Mouse (Mus musculus): ENCODE measurements around the gene Ube2h. TPM values are rescaled to one million over a fixed set of nuclear protein-coding genes. Genes with fewer than 3 reads are reported as not detected.
A peak's percentile ranks its signal among the peaks of the same experiment; 100 is the strongest.
"Not testable (repeated sequence)": the region's sequence is repeated elsewhere in the genome, so short reads cannot be mapped to it uniquely, and the experiment has no call there.

Ube2h gene
- total RNA-seq, 2 experiments from 2014 or later, result 64.4 to 80.8 TPM

DNA sequence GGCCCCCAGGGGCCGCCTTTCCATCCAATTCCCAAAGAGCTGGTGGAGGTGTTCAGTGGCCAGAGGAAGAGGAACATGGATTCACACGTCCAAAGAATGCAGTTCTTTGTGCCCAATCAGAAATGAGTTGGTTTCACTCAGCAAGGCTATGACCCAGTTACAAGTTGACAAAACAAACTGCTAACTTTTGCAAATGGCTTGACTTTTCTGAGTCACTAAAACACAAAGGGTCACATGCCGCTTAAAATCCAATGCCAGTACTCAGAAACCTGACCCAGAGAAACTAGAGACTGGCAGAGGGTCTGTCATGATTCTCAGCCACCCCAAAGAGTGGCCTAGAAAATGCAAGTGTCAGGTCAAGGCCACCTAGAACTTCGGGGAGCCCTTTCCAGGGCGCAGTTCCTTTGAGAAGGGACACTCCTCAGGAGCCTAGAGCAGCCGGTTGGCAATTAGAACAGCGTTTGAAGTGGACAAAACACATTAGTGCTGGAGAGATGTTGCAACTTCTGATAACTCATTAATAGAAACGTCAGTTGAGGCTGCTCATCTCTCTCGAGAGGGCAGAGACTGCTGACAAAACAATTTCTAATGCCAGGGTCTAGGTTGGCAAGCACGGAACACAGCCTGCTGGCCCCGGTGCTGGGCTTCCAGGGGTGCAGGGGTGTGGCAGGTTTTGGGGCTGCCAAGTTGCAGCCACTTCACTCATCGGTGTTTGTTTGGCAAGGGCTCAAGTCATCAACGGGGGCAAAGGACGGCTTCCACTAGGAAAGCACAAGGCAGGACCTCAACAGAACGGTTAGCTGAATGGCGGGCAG lies 92.5 kb downstream of the Ube2h start:
- intact Hi-C loops (cut with DNase I), result no loop called here

GRCm38 (mm10) chr6:30210788-30211187 lies 93.6 kb downstream of the Ube2h start:
- intact Hi-C loops (cut with DNase I), result no loop called here
- DNase-seq (ENCODE audit: low spot score), result peak; percentile 21

More for the DNA sequence above, 92.5 kb downstream of the Ube2h start:
- DNase-seq (ENCODE audit: low spot score), result no peak

GRCm38 (mm10) chr6:30208844-30209243 lies 95.5 kb downstream of the Ube2h start:
- DNase-seq (ENCODE audit: low spot score), result no peak
- intact Hi-C loops (cut with DNase I), result loop anchor here (2.0 to 10.0 kb wide), 4 partner anchors 117 to 357 kb away; no protein-coding TSS in a partner anchor

DNA sequence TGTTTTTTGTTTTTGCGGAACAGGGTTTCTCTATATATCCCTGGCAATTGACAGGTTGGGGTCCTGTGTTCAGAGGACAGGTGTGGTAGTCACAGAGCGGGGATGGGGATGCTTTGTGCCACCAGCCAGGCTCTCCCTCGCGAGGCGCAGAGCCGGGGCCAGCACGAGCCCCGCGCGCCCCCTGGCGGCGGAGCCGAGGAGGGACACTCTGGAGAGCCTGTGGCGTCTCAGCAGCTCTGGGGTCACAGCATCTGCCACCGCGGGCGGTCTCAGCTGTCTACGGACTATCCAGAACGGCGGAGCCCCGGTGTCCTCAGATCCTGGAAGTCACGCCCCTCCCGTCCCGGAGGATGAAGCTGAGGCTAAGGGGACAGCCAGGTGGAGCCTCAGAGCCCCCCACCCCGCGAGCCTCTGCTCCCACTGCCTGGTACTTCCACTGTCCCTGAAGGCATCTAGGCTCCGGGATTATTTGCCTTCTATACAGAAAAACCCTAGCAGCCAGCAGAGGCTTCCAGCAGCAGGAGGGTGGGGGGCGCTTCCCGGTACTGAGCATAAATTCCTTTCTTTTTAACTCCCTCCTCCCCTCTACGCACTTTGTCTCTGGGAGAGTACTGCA lies 98.6 kb downstream of the Ube2h start:
- peak; percentile 35 for DNase-seq (ENCODE audit: low spot score)
- intact Hi-C loops (cut with DNase I), result loop anchor here (5.0 to 10.0 kb wide), 3 partner anchors 113 to 353 kb away; no protein-coding TSS in a partner anchor

- DNase-seq (ENCODE audit: low spot score), result not testable (repeated sequence)
- intact Hi-C loops (cut with DNase I), result loop anchor here (5.0 to 10.0 kb wide), 3 partner anchors 113 to 353 kb away; no protein-coding TSS in a partner anchor
Observed at GRCm38 (mm10) chr6:30205180-30205538, 99.2 kb downstream of the Ube2h start.

GRCm38 (mm10) chr6:30204383-30205179 lies 99.8 kb downstream of the Ube2h start:
- intact Hi-C loops (cut with DNase I), result loop anchor here (5.0 to 10.0 kb wide), 3 partner anchors 112 to 352 kb away; no protein-coding TSS in a partner anchor
- DNase-seq (ENCODE audit: low spot score), result no peak

GRCm38 (mm10) chr6:30196143-30196542 lies 108.2 kb downstream of the Ube2h start:
- no peak for DNase-seq (ENCODE audit: low spot score)
- intact Hi-C loops (cut with DNase I), result no loop called here

DNA sequence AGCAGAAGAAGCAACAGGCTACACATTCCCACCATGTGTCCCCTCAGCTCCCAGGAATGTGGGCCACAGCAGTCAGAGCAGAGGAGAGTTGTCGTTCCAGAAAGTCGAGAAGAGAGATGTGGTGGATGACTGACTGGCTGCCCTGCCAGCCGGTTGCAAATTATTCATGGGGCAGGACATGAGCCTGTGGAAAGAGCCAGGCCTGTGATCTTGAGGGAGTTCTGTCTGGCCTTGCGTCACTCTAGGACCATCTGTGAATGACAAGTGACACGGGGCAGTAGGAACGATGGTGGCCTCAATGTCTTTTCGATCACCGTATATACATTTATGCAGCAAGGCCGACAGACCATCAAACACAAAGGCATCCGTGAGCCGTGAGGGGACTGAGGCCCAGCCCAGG lies 108.7 kb downstream of the Ube2h start:
- intact Hi-C loops (cut with DNase I), result no loop called here
- DNase-seq (ENCODE audit: low spot score), result no peak

DNA sequence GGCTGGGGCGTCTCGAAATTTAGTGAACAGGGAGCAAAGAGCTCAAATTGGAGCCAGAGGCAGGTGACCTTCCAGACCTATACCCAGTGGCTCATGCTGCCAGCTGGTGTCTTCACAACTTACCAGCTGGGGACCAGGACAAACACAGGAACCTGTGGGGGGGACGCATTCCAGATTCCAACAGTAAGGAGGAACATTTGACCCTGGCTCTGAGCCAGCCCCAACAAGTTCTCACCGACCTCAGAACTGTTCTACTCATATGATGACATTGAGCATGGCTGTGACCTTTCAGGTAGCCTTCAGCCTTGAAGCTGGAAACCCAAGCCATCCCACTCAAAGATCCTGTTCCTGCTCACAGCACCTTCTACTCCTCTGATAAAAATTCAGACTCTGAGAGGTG lies 120.7 kb downstream of the Ube2h start:
- no peak for DNase-seq (ENCODE audit: low spot score)
- intact Hi-C loops (cut with DNase I), result no loop called here

DNA sequence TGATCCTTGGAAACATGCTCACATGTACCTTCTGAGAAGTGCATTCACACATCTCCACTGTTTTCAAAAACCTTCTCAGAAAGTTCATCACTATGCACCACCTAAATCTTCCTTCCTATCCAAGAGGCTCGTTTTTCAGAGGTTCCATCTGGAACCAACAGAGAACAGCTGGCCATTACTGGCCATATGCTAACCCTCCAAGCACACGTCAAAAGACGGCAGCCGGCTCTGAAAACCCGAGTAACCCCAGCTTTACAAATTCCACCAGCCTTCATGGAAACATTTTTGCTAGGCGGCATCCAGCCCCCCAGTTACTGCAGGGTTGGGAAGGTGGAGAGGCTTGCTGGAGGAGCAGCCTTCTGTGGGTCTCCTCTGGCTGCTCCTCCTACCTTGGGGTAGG lies 122.3 kb downstream of the Ube2h start:
- no peak for DNase-seq (ENCODE audit: low spot score)
- intact Hi-C loops (cut with DNase I), result no loop called here

- DNase-seq (ENCODE audit: low spot score), result no peak
- intact Hi-C loops (cut with DNase I), result no loop called here
Observed at GRCm38 (mm10) chr6:30180321-30180720, 124.0 kb downstream of the Ube2h start.

GRCm38 (mm10) chr6:30179046-30179445 lies 125.3 kb downstream of the Ube2h start:
- no peak for DNase-seq (ENCODE audit: low spot score)
- intact Hi-C loops (cut with DNase I), result no loop called here

DNA sequence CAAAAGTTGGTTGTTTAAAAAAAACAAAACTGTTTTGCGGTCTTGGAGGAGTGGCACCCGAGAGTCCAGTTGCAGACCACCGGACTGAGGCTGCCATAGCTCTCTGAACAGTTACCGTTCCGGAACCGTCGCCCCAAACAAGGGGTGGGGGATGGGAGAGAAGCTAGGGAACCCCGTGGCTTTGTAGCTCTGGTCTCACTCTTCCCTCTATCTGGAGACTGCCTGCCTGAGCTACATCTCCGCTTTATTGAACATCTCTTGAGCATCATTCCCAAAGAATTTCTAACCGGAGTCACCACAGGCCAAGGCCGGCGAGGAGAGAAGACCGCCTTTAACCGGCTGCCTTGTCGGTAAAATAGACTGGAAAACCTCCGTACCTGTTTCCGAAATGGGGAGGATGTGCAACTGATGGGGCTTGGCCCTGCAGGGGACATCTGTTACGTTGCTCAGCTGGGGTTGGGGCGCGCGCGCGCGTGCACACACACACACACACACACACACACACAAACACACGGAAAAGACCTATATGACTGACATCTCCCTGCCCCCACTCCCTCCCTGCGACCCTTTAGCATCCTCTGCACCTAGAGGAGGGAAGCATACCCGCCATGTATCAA lies 126.2 kb downstream of the Ube2h start:
- no peak for DNase-seq (ENCODE audit: low spot score)
- intact Hi-C loops (cut with DNase I), result no loop called here

- intact Hi-C loops (cut with DNase I), result no loop called here
- DNase-seq (ENCODE audit: low spot score), result no peak
Observed at GRCm38 (mm10) chr6:30177305-30177704, 127.0 kb downstream of the Ube2h start.

DNA sequence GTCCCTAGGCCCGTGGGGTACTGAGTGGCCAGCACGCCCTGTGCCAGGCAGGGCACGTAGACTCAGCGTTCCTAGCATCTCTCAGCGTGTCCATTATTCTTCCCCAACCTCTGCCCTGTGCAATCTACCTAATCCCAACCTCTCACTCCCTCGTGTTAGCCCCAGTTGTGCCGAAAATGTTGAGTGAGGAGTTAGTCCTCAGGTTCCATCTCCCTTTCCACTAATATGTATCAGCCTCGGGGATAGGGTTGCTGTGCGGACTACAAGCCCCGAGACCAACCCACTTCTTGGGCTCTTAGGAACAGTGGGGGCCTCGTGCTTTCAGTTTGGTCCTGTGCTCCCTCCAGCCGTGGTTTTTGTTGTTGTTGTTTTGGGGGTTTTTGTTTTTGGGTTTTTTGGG lies 127.8 kb downstream of the Ube2h start:
- DNase-seq (ENCODE audit: low spot score), result no peak
- intact Hi-C loops (cut with DNase I), result no loop called here

DNA sequence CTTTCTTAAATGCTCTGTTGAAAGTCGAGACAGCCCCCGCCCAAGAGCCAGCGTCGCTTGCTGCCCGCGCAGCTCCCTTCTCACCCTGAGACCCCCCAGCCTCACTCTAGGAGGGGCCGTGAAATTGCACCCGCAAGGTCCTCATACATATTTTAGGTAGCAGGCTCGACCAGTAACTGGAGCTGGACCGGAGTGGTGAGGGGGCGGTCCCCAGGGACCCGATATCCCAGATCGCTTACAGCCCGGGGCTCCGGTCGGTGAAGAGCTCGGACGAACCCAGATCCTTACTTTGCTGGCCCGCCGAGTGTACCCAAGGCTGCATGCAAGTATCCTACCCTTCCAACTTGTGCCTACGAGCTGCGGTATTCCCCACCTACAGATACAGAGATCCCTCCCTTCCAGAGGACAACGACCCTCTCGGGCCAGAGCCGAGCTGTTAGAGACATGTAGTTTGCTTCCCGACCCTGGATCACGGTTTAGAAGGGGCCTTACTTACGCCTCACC lies 128.4 kb downstream of the Ube2h start:
- intact Hi-C loops (cut with DNase I), result no loop called here
- DNase-seq (ENCODE audit: low spot score), result no peak

- intact Hi-C loops (cut with DNase I), result no loop called here
Observed at GRCm38 (mm10) chr6:30175225-30175917, 129.0 kb downstream of the Ube2h start.

DNA sequence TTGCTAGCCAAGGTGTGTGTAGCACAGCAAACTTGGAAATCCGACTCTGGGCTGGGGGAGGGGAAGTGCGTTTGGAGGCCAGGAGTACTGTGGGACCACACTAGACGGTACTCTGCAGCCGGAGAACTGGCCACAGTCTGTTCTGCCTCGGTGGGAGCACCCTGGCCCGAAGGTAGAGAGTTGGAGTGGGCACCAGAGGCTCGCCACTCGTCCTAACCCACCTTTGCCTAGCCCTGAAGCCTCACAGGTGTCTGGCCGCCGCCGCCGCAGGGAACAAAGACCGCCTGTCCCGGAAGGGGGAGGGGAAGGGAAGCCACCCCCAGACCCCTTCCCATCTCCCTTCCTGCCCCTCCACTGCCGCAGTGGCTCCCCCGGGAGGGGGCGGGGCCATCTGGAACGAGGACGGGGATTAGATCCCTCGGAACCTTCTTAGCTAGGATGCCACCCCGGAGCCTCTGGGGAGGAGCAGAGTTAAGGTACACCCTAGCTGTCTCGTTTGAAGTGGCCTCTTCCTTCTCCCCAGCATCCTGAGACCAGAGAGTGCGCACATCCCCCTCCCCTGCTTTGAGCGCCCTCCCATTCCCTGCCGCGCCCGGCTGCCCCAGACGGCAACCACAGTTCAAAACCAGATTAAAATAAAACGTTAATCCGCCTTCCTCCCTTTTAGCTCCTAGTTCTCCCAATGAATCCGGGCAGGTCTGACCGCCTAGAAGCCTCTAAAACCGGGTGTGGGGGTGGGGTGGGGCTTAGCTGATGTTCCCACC lies 129.7 kb downstream of the Ube2h start:
- DNase-seq (ENCODE audit: low spot score), result no peak
- intact Hi-C loops (cut with DNase I), result no loop called here

More at GRCm38 (mm10) chr6:30175225-30175917, 129.0 kb downstream of the Ube2h start:
- no peak for DNase-seq (ENCODE audit: low spot score)
